In genomic region chr17:71264739-71265138, GRCm38 (mm10) we compare ENCODE assay signal across 12 mouse cellular contexts. TPM values are rescaled to one million over a fixed set of nuclear protein-coding genes. Genes with fewer than 3 reads are reported as not detected.
DNase-seq lines count a peak whose midpoint lies in the region; ATAC-seq and TF ChIP-seq lines count a peak whose summit lies in the region.
"Had no signal": no experiment of that assay in that cellular context is flagged by ENCODE, and none has a peak within 500 bp of the region (broad histone marks: within the 10 kb centered on the region; RNA-seq: fewer than 3 reads in every experiment).

No protein-coding gene starts in this region.

- peak; percentile 13 for DNase-seq in liver, adult 2 months (ENCODE audit: extremely low read depth, low read depth, low spot score)
- DNase-seq in liver = no peak
- no peak for DNase-seq in liver, embryonic 13.5 days
- DNase-seq in retina, embryonic 14.5 days (ENCODE audit: low spot score) = no peak
- DNase-seq in ovary, postnatal 36 days (ENCODE audit: low spot score) = no peak
- DNase-seq: cerebellum, adult 11-12 months; kidney, adult 2 months; right cerebral cortex, postnatal 4 days; thymus, postnatal 25 days had no signal

- H3K4me2 ChIP-seq in liver, embryonic 13.5 days = peak overlapping the region; percentile 50
- peak overlapping the region; percentile 34 for H3K4me2 ChIP-seq in myocyte (ENCODE audit: low read depth)
- H3K4me2 ChIP-seq: hindbrain, embryonic 14.5 days had no signal

- H3K9ac ChIP-seq in liver, adult 2 months (ENCODE audit: low read depth, low read length) = no peak overlapping the region
- peak overlapping the region; percentile 60 for H3K9ac ChIP-seq in liver, embryonic 13.5 days
- H3K9ac ChIP-seq: hindbrain, embryonic 14.5 days had no signal

- H3K4me1 ChIP-seq in liver, adult 2 months (ENCODE audit: control insufficient read depth, insufficient read depth, low read length) = no peaks in the 10 kb centered on the region
- peaks cover 11% of the 10 kb centered on the region for H3K4me1 ChIP-seq in bone marrow, adult 2 months (ENCODE audit: control insufficient read depth, insufficient read depth, low read length)
- peaks cover 98% of the 10 kb centered on the region for H3K4me1 ChIP-seq in liver, embryonic 13.5 days (replicated peaks)

- no peak overlapping the region for H3K4me3 ChIP-seq in liver, adult 2 months (ENCODE audit: insufficient read depth, low read depth, low read length)
- H3K4me3 ChIP-seq in bone marrow, adult 2 months (replicated peaks; ENCODE audit: control insufficient read depth, low read depth, low read length) = no peak overlapping the region
- peak overlapping the region; percentile 26; the same call in 1 of the 2 replicates for H3K4me3 ChIP-seq in liver, embryonic 13.5 days (replicated peaks)
- H3K4me3 ChIP-seq in myocyte = no peak overlapping the region

- no peak for ATAC-seq in liver, embryonic 13.5 days (ENCODE audit: low read depth)

- no peak overlapping the region for H3ac ChIP-seq in myocyte (ENCODE audit: control insufficient read depth, insufficient read length)

- no peak overlapping the region for H3K27ac ChIP-seq in liver, adult 2 months (replicated peaks; ENCODE audit: insufficient read depth, low read depth, low read length)
- H3K27ac ChIP-seq in bone marrow, adult 2 months (ENCODE audit: control insufficient read depth, insufficient read depth, low read depth, low read length, poor library complexity) = peak overlapping the region; percentile 69
- H3K27ac ChIP-seq in liver, embryonic 13.5 days = peak overlapping the region; percentile 90
- H3K27ac ChIP-seq: hindbrain, embryonic 14.5 days had no signal

- no peaks in the 10 kb centered on the region for H3K79me2 ChIP-seq in liver, adult 2 months (ENCODE audit: control insufficient read depth, insufficient read depth, low read length)
- no peaks in the 10 kb centered on the region for H3K79me2 ChIP-seq in myocyte (ENCODE audit: control insufficient read depth, insufficient read depth)

- TF ChIP-seq POLR2A in liver, adult 2 months (IDR thresholded peaks at IDR 0.05; ENCODE audit: extremely low read depth, insufficient read depth, low read length) = no peak
- no peak for TF ChIP-seq POLR2A in bone marrow, adult 2 months (IDR thresholded peaks at IDR 0.05; ENCODE audit: borderline replicate concordance, control insufficient read depth, low read depth, low read length)
- no peak for TF ChIP-seq POLR2A in myocyte (IDR thresholded peaks at IDR 0.05; ENCODE audit: insufficient read length, low read depth)

- no peaks in the 10 kb centered on the region for H3K9me3 ChIP-seq in liver, embryonic 13.5 days (replicated peaks)

- WGBS in liver, adult 2 months = 64% methylated on average over 4 of the region's 4 CpGs
- WGBS in bone marrow, adult 2 months = 4% methylated on average over 4 of the region's 4 CpGs
- 18% methylated on average over 4 of the region's 4 CpGs for WGBS in liver, embryonic 13.5 days (ENCODE audit: insufficient replicate concordance)

- H3K36me3 ChIP-seq in liver, adult 2 months (ENCODE audit: control insufficient read depth, insufficient read depth, low read length) = no peaks in the 10 kb centered on the region
- H3K36me3 ChIP-seq in liver, embryonic 13.5 days = no peaks in the 10 kb centered on the region
- H3K36me3 ChIP-seq in myocyte (ENCODE audit: control insufficient read depth, insufficient read depth) = no peaks in the 10 kb centered on the region

- TF ChIP-seq CTCF in liver, adult 2 months (IDR thresholded peaks at IDR 0.05; ENCODE audit: low read depth, low read length) = no peak
- no peak for TF ChIP-seq CTCF in bone marrow, adult 2 months (IDR thresholded peaks at IDR 0.05; ENCODE audit: control insufficient read depth, insufficient read depth, low read length)

- no peaks in the 10 kb centered on the region for H3K27me3 ChIP-seq in liver, adult 2 months (ENCODE audit: control insufficient read depth, insufficient read depth, low read length)
- no peaks in the 10 kb centered on the region for H3K27me3 ChIP-seq in liver, embryonic 13.5 days
- no peaks in the 10 kb centered on the region for H3K27me3 ChIP-seq in myocyte (ENCODE audit: control insufficient read depth, insufficient read depth, insufficient read length)

TF ChIP-seq in myocyte, 11 proteins besides CTCF, POLR2A, EP300 and RAD21:
- TF ChIP-seq CEBPB (IDR thresholded peaks at IDR 0.05; ENCODE audit: insufficient read depth, poor library complexity, severe bottlenecking) (0 out of 2 replicates have a peak, but pooled peaks have one; percentile 20), USF1 (IDR thresholded peaks at IDR 0.05; ENCODE audit: low read depth) (no peak), TCF3 (IDR thresholded peaks at IDR 0.05; ENCODE audit: insufficient read length, low read depth) (no peak), TCF12 (IDR thresholded peaks at IDR 0.05; ENCODE audit: insufficient read depth, poor library complexity, severe bottlenecking) (no peak), MYOG (IDR thresholded peaks at IDR 0.05; ENCODE audit: control insufficient read depth in 1 of 3, insufficient read depth in 1 of 3, insufficient read length in 2 of 3, low read depth in 2 of 3) (peak in 1 of 3 experiments; percentile 38), POLR2AphosphoS2 (IDR thresholded peaks at IDR 0.05; ENCODE audit: insufficient read length, low read depth) (no peak), E2F4 (IDR thresholded peaks at IDR 0.05; ENCODE audit: insufficient read depth) (no peak), REST (IDR thresholded peaks at IDR 0.05; ENCODE audit: insufficient read depth, insufficient read length) (no peak), MAX (IDR thresholded peaks at IDR 0.05; ENCODE audit: low read depth) (no peak), MYOD1 (IDR thresholded peaks at IDR 0.05; ENCODE audit: control insufficient read depth in 1 of 3, insufficient read length in 2 of 3, low read depth in 2 of 3) (no peak), SRF (IDR thresholded peaks at IDR 0.05; ENCODE audit: control insufficient read depth, insufficient read length, low read depth) (no peak)
TF ChIP-seq in myocyte: peak in this region for 2.

RNA-seq across cellular contexts. Expression of gene Emilin2, which starts 47.0 kb away (rescaled TPM):
- total RNA-seq in liver, adult 2 months (2014; rRNA removed) = 1.1 and 1.5 TPM in 2 replicates
- 0.31 and 1.7 TPM in 2 replicates for polyA plus RNA-seq in liver, adult 2 months (2012; rRNA removed)
- polyA plus RNA-seq in bone marrow, adult 2 months (2011; ENCODE audit: insufficient read depth, insufficient read length, low replicate concordance, missing spikeins) = 33.0 and 38.7 TPM in 2 replicates
- 23.0 and 24.9 TPM in 2 replicates for polyA plus RNA-seq in liver, embryonic 13.5 days (2015; fragmentation: Nextera tagmentation; extraction: Ambion mirVana)
- polyA plus RNA-seq in myocyte (2012; fragmentation: generic; extraction: Trizol) = 3.2 TPM
